Mouse (Mus musculus) urinary bladder, postnatal 14 days (tissue): ENCODE measurements at regions not wholly inside any gene's neighbourhood (a gene's known extent, or its start where the extent isn't known, plus 50 kb on each side); places are given as distances from the start of the nearest gene placed in this dataset.

ENCODE experiments used
- DNase-seq: peaks from one replicate; pipeline ENCODE4 v3.0.0; 2021; ENCODE audit warnings: low spot score

DNA sequence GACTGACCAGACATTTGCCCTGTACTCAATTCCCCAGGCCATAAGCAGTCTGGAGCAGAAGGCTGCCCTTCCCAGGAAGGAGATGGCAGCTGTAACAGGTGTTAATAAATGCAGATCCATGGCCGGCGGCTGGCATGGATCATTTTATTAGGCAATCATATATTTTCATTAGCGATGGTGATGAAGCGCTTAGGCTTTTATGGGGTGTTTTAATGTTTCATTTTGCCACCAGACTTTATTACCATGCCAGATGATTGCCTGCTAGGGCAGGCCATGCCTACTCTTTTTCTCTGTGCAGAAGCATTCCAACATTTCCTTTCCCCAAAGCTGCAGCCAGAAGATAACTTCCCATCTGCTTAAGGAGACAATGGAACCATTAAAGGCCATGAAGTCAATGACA lies 596.2 kb downstream of the Gm9195 start:
- DNase-seq: no peak

DNA sequence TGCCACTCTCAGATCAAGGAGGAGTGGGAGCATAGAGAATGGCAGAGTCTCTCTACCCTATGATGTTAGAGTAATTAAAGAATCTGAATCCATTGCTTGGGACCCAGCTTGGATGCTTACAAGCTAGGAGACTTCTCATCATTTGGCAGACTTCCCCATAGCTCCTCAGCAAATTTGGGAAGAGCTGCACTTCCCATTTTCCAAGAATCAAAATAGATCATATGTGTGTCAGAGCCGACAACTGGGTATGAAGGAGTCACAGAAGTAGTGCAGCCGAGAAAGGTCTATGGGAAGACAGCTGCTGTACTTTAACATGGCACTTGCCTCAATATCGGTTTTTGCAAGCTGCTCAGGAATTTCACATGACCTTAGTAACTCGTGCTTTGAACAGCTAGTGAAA lies 596.8 kb downstream of the Gm9195 start:
- no peak for DNase-seq

DNA sequence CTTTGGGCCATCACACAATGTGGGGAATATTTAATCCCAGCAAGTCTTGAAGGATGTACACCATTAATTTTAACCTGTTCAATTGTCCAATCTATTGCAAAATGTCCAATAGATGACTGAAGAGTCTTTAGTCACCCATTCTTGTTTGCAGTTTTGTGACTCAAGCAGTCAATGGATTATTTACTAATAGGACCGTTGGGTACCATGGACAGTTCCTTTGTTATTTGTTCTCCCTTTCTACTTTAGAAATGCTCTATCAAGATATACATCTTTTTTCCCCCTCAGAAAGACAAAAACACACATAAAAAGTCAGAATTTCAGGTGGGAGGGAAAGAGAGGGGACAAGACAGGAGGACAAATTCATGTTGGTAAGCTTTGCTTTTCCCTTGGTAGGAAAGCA lies 598.3 kb downstream of the Gm9195 start:
- no peak for DNase-seq

DNA sequence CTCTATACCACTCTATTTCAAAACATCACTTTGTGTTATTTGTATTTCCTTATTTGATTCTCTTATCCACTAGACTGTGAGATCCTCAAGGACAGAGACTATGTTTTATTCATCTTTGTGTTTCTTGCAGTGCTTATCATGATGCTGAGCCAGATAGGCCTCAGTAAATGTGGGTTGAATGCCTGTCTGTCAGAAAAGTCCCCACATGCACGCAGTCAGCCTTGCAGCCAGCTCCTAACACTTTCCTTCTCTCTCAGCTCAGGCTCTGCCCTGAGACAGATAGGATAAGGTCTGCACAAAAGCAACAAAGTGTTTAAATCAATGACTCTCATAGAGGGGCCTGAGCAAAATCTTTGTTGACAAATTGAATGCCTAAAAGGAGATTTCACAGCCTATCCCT lies 600.0 kb downstream of the Gm9195 start:
- DNase-seq: no peak

DNA sequence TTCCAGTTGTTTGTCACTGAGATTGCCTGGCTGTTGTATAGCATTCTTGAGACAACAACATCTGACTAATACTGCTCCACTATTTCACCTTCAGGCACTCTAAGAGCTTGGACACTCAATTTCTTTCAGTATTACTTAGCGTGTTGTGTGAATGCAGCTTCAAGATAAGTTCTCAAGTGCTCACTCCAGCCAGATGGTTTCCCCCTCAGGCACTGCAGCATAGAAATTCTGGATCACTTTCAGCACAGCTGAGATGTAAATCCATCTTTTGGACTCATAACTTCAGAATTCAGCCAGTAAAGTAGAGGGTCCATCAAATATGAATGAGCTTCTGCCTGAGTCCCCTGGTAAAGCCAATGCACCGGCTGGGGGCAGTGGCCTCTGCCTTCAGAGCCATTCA lies 608.8 kb downstream of the Gm9195 start:
- no peak for DNase-seq

DNA sequence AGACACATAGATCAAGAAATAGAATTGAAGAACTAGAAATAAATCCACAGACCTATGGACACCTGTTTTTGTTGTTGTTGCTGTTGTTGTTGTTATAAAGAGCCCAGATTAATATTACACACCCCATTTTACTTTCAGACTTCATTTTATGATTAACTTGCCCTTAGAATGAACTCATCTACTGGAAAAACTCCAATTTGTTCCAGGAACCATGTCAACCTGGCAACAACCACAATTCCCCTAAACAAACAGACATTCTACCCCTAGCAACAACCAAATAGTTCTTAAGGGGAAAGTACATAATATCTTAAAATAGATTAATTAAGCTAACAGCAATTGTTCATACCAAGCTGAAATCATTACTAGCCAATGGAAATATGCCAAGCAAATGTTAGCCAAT lies 646.1 kb downstream of the Gm9195 start:
- DNase-seq: no peak

DNA sequence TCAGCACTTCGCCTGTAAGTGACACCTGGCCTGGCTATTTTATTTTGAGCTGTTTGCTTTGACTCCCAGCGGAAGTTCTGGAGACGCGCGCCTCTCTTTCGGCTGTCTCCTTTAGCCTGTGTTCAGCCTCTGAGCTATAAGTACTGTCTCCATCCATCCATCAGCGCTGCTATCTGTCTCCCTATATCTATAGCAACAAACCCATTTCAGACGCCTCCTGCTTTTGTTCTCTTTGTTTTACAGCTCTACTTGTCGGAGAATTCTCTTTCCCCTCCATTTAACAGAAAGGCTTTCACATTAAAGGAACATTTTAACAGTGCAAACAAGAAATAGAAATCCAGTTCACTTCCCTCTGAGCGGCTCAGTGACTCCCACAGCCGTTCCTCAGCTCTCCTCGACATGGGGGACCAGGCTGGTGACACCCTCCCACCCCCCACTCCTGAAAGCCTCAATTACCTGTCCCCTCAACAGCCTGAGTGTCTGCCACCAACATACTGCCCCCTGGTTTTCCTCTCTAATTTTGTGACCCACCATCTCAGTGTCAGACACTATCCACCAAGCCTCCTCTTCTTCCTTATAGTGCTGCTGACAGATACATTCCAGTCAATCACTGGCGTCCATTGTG lies 682.7 kb downstream of the Gm9195 start:
- DNase-seq: no peak

DNA sequence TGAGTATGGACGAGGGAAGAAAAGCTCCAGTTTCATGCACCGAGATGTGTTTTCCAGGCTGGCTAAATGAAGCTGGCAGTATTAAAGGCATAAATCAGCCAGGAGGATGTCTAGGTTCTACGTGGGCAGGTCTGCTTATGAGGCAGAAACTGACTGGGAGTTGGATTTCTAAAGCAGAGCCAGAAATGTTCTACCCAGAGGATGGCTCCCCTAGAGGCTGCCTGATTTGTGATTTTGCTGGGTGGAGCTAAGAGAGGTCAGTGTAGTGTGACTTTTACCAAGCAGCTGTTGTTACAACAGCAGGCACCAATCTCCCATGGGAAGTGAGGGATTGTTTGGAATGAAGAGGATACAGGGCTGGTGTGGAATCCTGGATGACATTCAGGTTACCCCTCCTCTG lies 686.0 kb downstream of the Gm9195 start:
- DNase-seq: no peak

DNA sequence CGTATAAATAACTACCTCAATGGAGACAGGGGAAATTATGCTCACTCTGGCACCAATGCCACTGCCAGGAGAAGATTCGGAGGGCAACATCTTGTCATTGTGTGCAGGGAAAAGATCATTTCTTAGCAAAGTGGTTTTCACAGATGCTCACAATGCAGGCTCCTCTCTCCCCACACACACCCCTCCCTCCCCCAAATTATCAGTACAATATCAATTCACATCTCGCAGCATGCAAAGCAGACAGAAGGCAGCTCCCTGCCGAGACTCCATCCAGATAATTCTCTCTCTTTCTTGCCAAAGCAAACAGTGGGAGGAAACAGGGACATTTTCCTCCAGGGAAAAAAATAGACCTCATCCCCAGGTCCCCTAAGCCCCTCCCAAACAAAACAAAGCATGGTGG lies 691.8 kb downstream of the Gm9195 start:
- no peak for DNase-seq

DNA sequence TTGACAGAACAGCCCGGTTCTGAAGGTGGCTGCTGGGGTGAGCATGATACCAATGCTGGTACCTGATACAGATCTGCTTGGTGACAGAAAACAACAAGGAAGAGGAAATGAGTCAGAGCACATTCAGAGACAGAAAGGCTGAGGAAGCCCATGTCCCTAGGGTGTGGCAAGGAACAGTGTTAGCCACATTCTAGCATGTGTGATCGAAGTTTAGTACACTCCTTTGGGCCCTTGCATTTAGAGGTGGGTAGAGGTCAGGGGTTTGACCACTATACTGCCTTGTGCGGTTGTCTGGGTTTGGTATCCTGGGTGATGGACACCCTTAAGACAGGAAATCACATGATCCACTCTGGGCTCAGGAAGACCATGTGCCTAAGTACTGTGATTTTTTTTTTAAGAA lies 695.9 kb downstream of the Gm9195 start:
- no peak for DNase-seq

DNA sequence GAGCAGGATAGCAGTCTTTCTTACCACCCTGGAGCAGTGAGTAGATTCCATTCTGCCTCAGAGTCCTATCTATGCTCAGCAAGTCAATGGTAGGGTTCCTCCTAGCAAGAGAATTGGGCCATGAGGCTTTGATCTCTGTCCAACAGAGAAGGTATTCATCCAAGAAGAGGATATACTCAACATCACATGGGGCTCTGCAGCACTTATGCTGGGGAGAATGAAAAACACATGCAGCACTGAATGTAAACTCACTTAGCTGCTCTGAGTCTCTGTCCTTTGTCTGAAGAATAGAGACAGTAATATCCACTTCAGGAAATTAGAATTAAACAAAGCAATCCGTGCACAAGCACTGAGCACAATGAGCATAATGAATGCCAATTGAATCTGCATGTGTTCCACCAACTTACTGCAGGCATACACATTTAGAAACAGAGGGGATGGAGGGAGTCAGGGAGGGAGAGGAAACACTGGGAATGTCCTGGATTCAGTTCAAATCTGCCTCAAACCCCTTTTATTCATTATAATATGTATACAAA lies 714.6 kb downstream of the Gm9195 start:
- no peak for DNase-seq

DNA sequence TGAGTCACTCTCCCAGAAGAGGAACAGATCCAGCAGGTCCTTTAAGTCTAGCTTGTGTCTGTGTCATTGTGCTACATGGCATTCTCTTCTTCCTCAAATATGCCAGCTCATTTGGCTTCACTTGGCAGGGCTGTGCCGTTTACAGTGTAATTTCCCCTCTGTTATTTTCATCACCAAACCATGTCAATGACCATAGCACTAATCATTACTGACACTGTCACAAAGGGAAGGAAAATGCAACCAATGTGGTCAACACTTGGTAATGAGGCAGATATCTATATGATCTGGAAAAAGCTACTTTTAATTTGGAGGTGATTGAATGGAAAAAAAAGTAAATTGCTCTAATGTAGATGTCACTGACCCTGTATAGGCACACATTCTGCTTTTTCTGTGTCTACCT lies 724.8 kb downstream of the Gm9195 start:
- no peak for DNase-seq

DNA sequence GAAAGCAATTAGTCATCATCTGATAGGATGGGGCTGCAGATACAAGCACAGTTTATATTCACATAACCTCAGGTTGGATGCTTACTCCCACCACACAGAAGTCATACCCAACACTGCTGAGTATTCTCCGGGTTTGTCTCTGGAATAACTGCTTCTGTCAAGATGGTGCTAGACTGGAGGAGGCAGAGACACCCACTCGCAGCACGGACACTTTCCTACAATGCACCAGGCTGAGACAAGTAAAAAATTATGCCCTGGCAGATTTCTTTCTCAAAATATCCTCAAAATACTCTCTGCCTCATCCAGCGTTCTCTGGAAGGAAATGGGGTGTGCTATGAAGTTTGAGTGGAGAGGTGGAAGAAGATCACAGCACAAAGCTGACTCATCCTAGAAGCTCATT lies 763.1 kb downstream of the Gm9195 start:
- DNase-seq: no peak

DNA sequence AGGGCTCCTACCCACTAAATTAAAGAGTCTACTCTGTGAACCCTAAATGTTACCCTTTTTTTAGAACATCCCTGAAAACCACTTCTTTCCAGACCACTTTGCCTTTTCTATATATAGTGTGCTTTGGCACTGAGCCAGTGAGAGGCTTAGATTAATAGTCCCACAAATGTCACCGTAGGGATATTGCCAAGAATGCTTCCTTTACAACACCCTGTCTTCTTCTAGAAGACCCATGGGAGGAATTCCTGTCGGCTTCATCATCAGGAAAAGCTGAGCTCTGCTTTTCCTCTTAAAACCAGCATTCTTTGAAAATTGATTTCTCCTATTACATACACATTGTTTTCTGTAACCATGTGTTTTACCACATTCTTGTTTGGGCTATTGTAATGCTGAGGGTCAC lies 768.1 kb downstream of the Gm9195 start:
- DNase-seq: no peak

DNA sequence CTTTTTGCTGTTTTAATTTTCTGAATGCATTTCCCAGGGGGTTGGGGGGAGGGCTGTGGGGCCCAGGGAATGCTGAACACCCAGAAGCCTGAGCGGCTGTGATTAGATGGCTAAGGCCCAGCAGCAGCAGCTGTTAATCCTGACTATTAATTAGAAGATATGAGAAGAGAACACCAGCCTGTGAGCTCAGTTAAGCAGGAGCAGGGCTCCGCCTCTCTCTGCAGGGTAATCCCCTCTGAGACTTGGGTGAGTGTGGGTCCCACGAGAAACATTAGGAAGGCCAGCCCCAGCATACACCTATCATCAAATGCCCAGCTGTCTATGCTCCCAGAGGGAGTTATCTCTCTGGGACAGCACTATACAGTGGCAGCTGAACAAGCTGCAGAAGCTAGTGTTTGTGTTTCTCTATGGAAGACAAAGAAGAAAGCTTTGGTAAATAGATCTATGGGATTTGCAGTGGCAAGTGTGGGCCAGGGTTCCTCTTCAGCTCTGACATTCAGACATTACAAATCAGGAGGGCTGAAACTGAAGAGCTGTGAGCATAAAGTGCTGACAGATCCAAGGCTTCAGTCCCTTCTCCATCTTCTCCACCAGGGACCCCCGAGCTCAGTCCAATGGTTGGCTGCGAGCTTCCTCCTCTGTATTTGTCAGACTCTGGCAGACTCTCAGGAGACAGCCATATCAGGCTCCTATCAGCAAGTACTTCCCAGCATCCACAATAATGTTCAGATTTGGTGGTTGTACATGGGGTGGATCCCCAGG lies 781.9 kb downstream of the Gm9195 start:
- no peak for DNase-seq

DNA sequence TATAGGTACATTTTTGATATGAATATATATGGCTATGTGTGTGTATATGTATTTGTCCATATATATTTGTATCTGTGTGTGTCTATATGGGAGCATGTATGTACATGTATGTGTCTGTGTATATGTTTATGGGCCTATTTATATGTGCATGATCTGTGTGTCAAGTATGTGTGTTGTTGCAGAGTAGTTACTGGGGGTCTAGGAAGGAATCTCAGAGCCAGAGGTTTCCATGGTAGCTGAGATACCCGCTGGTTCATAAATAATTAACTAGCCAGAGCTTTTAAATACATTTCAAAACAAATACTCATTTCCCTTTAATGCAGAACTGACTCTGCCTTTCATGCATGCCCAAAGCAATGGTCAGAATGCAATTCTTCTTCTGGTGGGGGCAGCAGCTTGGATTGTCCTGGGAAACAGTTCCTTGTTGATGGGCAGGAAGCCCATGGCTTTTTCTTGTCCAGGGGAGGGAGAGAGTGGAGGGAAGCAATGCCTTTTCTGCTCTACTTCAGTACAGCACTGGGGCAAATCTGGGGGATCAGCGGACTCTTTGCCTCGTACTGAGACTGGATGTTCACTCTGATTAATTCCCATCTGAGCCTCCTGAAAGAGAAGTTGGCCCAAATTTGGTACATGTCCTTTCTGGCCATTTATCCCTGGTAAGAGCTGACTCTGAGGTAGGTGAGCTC lies 798.7 kb downstream of the Gm9195 start:
- DNase-seq: no peak

DNA sequence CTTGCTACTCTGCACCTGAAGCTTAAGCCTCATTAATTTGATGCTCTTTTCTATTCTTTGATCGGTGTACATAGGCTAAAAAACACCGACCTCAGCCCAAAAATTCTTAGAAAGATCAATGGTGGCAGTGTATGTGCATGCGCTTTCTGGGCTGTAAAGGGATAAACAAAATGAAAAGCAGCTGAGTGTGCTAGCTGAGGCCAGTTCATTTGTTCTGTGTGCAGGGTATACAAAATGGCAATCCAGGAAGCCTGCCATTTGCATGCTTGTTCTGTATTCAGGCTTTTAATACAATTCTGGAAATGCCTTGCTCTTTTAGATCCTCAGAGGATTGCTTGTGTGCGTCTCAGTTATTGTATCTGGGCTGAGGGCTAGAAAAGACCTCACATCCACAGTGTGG lies 817.1 kb downstream of the Gm9195 start:
- no peak for DNase-seq

DNA sequence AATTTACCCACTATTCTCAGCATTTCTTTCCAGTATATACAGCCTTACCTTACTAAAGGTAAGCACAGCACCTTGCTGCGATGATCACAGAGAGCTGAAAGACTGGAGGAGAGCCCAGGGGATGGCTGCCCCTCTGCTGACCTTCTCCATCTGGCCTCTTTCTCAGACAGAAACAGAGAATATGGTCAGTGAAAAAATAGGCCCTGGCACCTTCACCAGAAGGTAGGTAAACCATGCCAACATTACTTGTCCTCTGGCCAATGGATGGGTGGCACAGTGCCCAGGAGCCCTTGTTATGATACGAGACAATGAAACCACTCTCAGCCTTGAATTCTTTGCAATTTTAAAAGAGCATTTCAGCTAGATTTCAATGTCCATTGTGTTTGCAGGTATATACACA lies 817.8 kb downstream of the Gm9195 start:
- DNase-seq: no peak

DNA sequence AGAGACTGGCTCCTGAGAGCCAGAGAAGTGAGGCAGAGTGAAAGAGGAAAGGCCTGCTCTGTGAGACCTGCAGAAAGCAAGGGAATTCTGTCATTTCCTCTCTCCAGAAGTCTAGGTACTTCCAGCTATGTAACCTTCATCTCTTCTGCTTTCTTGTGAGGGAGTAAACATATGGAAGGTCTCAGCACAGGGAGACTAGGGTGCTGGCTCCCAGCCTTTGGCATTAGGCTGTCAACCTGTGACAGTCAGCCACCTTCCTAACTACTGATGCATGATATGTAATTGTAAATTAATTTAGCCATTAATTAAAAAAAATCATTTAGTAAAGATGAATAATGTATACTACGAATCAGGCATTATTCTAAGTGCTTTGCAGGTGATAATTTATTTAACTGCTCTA lies 819.2 kb downstream of the Gm9195 start:
- no peak for DNase-seq

DNA sequence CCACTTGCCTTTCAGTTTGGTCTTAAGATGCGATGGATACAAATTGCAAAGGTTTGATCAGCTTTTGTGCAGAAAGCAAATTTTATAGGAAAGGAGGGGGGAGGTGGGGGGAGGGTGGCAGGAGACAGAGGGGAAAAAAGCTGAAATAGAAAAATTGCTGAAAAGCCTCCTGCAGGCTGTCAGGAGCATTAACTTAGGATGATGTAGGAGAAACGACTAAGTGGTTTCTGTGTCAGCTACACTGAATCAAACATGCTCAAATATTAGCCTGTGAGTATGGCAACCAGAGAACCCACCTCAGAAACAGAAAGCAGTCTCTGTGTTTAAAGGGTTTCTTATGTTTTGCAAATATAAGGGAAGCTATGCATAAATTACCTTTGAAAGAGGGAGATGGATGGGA lies 819.6 kb downstream of the Gm9195 start:
- DNase-seq: no peak

DNA sequence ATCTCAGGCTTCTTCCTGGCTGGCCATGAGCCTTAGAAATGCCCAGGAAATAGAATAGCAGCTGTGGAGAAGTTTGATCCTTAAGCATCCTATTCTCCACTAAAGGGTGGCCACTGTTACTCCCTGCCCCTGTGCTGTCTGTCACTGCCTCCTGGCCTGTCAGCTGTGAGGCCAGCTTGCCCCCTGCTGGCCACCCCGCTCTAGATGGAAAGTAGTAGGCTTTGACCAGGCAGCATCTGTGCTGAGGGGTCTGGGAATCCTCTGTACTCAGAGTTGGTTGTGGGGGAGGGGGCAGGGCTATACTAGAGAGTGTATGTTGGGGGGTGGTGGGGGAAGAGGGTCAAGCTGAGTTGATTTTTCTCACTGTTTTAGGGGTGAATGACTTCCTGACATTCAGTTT lies 821.2 kb downstream of the Gm9195 start:
- DNase-seq: peak; percentile 48

DNA sequence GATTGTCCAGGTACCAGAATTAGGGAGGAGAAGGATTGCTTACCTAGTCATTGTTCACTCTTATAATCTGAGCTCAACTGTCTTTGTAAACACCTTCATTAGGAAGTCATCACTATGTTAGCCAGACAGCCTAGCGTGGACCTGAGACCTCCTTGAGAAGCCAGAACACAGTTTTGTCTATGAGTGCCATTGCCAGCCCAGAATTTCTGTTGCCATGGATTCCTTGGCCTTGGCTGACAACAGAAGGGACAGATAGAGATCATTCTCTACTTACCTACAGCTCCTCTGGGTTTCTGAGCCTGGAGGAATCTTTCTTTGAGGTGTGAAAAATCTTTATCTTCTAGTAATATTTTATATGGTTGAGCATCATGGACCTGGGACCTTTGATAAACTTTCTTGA lies 825.0 kb downstream of the Gm9195 start:
- no peak for DNase-seq

DNA sequence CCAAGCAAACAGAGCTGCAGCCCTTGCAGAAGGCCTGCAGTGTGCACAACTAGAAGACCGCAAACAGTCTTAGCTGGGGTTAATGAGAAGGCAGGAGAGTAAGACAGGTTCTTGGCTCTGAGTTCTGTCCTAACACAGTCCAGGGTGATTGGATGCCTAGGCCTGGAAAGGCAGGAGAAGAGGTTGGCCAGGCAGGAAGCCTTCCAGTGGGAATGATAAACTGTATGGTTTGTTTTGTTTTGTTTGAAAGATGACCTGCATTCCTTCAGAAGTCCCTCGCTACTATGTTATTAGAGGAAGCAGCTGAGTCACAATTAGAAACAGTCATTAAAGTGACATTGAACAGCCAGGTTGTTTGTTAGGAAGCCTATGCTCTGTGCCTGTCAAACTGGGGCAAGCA lies 831.5 kb downstream of the Gm9195 start:
- no peak for DNase-seq
